Mouse (Mus musculus) liver, embryonic 14.5 days (tissue): Measurements from ENCODE around the gene Enah.

ENCODE experiments used
- CTCF ChIP-seq: IDR thresholded peaks from 2 replicates; pipeline ENCODE4 v1.5.1; 2016; ENCODE audit warnings: antibody characterized with exemption, low read depth, control low read depth
- EP300 ChIP-seq: IDR thresholded peaks from 2 replicates; pipeline ENCODE4 v1.6.1; 2016; ENCODE audit warnings: antibody characterized with exemption, low read depth

DNA sequence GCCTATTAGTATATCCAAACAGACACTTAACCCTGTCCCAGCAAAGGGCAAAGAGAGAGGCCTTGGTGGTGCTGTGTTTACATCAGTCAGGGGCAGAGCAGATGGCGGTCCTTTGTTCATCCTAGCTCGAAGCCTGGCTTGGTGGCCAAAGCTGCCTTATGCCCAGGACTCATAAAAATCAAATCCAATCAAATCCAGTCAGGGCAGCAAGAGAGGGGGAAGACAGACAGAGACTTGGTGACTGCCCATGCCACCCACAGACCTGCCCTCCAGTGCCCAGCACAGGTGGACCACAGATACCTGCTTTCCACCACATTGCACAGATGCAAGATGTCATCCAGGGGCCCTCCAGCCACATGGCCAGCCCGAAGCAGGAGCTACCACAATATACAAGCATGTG, 143.1 kb downstream of the Enah start:
- no peak for TF ChIP-seq CTCF
- TF ChIP-seq EP300 = no peak
